Mouse (Mus musculus): ENCODE data around the gene Ap4b1.
A peak's percentile ranks its signal among the peaks of the same experiment; 100 is the strongest.
"Not testable (repeated sequence)": the region's sequence is repeated elsewhere in the genome, so short reads cannot be mapped to it uniquely, and the experiment has no call there.

The Ap4b1 gene

GRCm38 (mm10) chr3:103801631-103802531 lies 7.4 kb upstream of the Ap4b1 start:
- peak; percentile 85 for DNase-seq

GRCm38 (mm10) chr3:103802861-103803260 lies 6.5 kb upstream of the Ap4b1 start:
- DNase-seq, result no peak

GRCm38 (mm10) chr3:103805671-103806070 lies 3.6 kb upstream of the Ap4b1 start:
- no peak for DNase-seq

- no peak for DNase-seq
Observed at GRCm38 (mm10) chr3:103809799-103810150, 455 bp downstream of the Ap4b1 start.

GRCm38 (mm10) chr3:103810967-103811366 lies 1.6 kb downstream of the Ap4b1 start:
- DNase-seq, result no peak

- no peak for DNase-seq
Observed at GRCm38 (mm10) chr3:103827548-103827947, 18.2 kb downstream of the Ap4b1 start.

- no peak for DNase-seq
Observed at GRCm38 (mm10) chr3:103829036-103829435, 19.7 kb downstream of the Ap4b1 start.

GRCm38 (mm10) chr3:103830681-103831080 lies 21.4 kb downstream of the Ap4b1 start:
- not testable (repeated sequence) for DNase-seq

- peak; percentile 45 for DNase-seq
Observed at GRCm38 (mm10) chr3:103831146-103831545, 21.8 kb downstream of the Ap4b1 start.

- no peak for DNase-seq
Observed at GRCm38 (mm10) chr3:103832426-103832825, 23.1 kb downstream of the Ap4b1 start, which contains the start of gene Bcl2l15. Gene Bcl2l15 (plus strand): TSS chr3:103832601.

- DNase-seq, result no peak
Observed at GRCm38 (mm10) chr3:103834001-103834400, 24.7 kb downstream of the Ap4b1 start.

GRCm38 (mm10) chr3:103835272-103835950 lies 26.1 kb downstream of the Ap4b1 start:
- no peak for DNase-seq

- DNase-seq, result peak; percentile 79
Observed at GRCm38 (mm10) chr3:103835951-103836310, 26.6 kb downstream of the Ap4b1 start.

GRCm38 (mm10) chr3:103836453-103836852 lies 27.1 kb downstream of the Ap4b1 start:
- no peak for DNase-seq

- DNase-seq, result no peak
Observed at GRCm38 (mm10) chr3:103839711-103840110, 30.4 kb downstream of the Ap4b1 start.

GRCm38 (mm10) chr3:103840195-103840594 lies 30.9 kb downstream of the Ap4b1 start:
- not testable (repeated sequence) for DNase-seq

- not testable (repeated sequence) for DNase-seq
Observed at GRCm38 (mm10) chr3:103840946-103841345, 31.6 kb downstream of the Ap4b1 start.

- DNase-seq, result peak; percentile 97
Observed at GRCm38 (mm10) chr3:103850644-103851363, 41.5 kb downstream of the Ap4b1 start.

- DNase-seq, result peak; percentile 61
Observed at GRCm38 (mm10) chr3:103851481-103851880, 42.2 kb downstream of the Ap4b1 start.

GRCm38 (mm10) chr3:103851882-103852281 lies 42.6 kb downstream of the Ap4b1 start:
- DNase-seq, result peak; percentile 70

- DNase-seq, result peak; percentile 87
Observed at GRCm38 (mm10) chr3:103852565-103853299, 43.4 kb downstream of the Ap4b1 start.

- peak; percentile 63 for DNase-seq
Observed at GRCm38 (mm10) chr3:103853804-103854203, 44.5 kb downstream of the Ap4b1 start.

All from cerebellum, adult 9-11 months (tissue).